Mouse (Mus musculus): ENCODE data around the gene Tnmd. TPM values are rescaled to one million over a fixed set of nuclear protein-coding genes. Genes with fewer than 3 reads are reported as not detected.

Tnmd gene
- polyA plus RNA-seq, 1 experiment from 2014 or later = 1.8 TPM

Other genes with a start within 250 kb of the Tnmd start
- 3.5 and 5.2 TPM in 2 replicates for gene Pcdh19, start 162.0 kb upstream of the Tnmd start, polyA plus RNA-seq (2016; fragmentation: Nextera tagmentation; extraction: Ambion mirVana)
- 172 and 176 TPM in 2 replicates for gene Tspan6, start 47.4 kb downstream of the Tnmd start, polyA plus RNA-seq (2016; fragmentation: Nextera tagmentation; extraction: Ambion mirVana)
- gene Srpx2, start 57.4 kb downstream of the Tnmd start, polyA plus RNA-seq (2016; fragmentation: Nextera tagmentation; extraction: Ambion mirVana) = 0.97 and 1.1 TPM in 2 replicates
- 2.4 TPM in 2 replicates for gene Sytl4, start 130.8 kb downstream of the Tnmd start, polyA plus RNA-seq (2016; fragmentation: Nextera tagmentation; extraction: Ambion mirVana)
- 51.8 and 54.3 TPM in 2 replicates for gene Cstf2, start 208.2 kb downstream of the Tnmd start, polyA plus RNA-seq (2016; fragmentation: Nextera tagmentation; extraction: Ambion mirVana)